Comparison of ENCODE assay signal across 9 mouse cellular contexts in the genomic region with DNA sequence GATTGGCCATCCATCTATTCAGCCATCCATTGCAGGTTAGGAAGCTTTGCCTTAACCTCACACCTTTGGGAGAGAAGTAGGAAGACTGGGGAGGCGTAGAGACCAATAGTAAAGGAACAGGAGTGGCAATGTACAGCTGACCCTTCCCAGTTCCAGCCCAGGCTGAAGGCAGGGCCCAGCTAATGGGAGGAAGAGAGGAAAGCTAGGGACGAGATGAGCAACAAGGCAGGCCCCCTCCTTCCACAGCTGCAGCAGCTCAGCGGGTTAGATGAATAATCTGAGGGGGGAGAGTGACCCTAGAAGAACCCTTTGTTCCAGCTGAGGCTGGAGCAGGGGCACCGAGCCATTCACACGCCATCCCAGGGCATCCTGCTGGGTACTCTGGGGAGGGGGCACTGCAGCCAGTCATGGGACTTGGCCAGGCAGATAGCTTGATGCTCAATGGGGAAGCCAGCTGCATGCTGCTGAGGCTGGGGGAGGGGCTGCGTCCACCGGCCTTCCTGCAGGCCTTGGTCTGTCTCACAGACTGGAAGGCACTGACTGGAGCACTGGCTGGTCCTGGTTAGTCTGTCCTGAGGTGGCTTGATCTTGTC. TPM values are rescaled to one million over a fixed set of nuclear protein-coding genes. Genes with fewer than 3 reads are reported as not detected.
DNase-seq lines count a peak whose midpoint lies in the region; ATAC-seq and TF ChIP-seq lines count a peak whose summit lies in the region.
"Had no signal": no experiment of that assay in that cellular context is flagged by ENCODE, and none has a peak within 500 bp of the region (broad histone marks: within the 10 kb centered on the region; RNA-seq: fewer than 3 reads in every experiment).

No protein-coding gene starts in this region.

- ATAC-seq in embryonic facial prominence, embryonic 13.5 days (ENCODE audit: insufficient number of reproducible peaks, insufficient read depth, low FRiP score, low TSS enrichment, low read depth): no peak
- peak; percentile 41; the same call in 1 of the 2 replicates for ATAC-seq in midbrain, embryonic 15.5 days (replicated peaks)
- no peak for ATAC-seq in liver, postnatal 0 days

- 0 out of 2 replicates have a peak overlapping the region, but pooled peaks have one; percentile 36 for H3K9ac ChIP-seq in embryonic facial prominence, embryonic 13.5 days
- H3K9ac ChIP-seq in midbrain, embryonic 15.5 days: no peak overlapping the region
- no peak overlapping the region for H3K9ac ChIP-seq in liver, postnatal 0 days (replicated peaks)
- H3K9ac ChIP-seq in heart, adult 2 months (ENCODE audit: low read depth, low read length): no peak overlapping the region

- DNase-seq in brain, embryonic 14.5 days (ENCODE audit: low read depth): peak; percentile 65
- peak; percentile 65 to 81 for DNase-seq in layer of hippocampus, adult 8-10 months (ENCODE audit: low spot score in 2 of 2)
- DNase-seq in gastrocnemius, postnatal 4 days (ENCODE audit: low spot score in 2 of 2): no peak
- no peak for DNase-seq in heart, adult 18-20 months
- DNase-seq in liver, postnatal 0 days: no peak
- DNase-seq in heart, adult 2 months: no peak
- DNase-seq: heart, postnatal 36 days had no signal

- H3K36me3 ChIP-seq in embryonic facial prominence, embryonic 13.5 days: peaks cover 41% of the 10 kb centered on the region
- no peaks in the 10 kb centered on the region for H3K36me3 ChIP-seq in midbrain, embryonic 15.5 days (replicated peaks)
- H3K36me3 ChIP-seq in liver, postnatal 0 days (replicated peaks; ENCODE audit: insufficient read depth, low read length): no peaks in the 10 kb centered on the region
- H3K36me3 ChIP-seq in heart, adult 2 months (ENCODE audit: control insufficient read depth, insufficient read depth, low read length): no peaks in the 10 kb centered on the region

- 30% methylated on average over 7 of the region's 7 CpGs for WGBS in embryonic facial prominence, embryonic 13.5 days
- 17% methylated on average over 7 of the region's 7 CpGs for WGBS in midbrain, embryonic 15.5 days
- whole genome bisulfite sequencing in liver, postnatal 0 days (ENCODE audit: insufficient replicate concordance): 43% methylated on average over 7 of the region's 7 CpGs
- 69% methylated on average over 7 of the region's 7 CpGs for WGBS in heart, adult 2 months

- no peak for TF ChIP-seq CTCF in brain, embryonic 14.5 days (IDR thresholded peaks at IDR 0.05; ENCODE audit: borderline replicate concordance, extremely low read depth, insufficient read depth, insufficient read length)
- TF ChIP-seq CTCF in liver, postnatal 0 days (IDR thresholded peaks at IDR 0.05; ENCODE audit: low read depth): no peak
- TF ChIP-seq CTCF in heart, adult 2 months (IDR thresholded peaks at IDR 0.05): no peak

- H3K27ac ChIP-seq in embryonic facial prominence, embryonic 13.5 days: no peak overlapping the region
- no peak overlapping the region for H3K27ac ChIP-seq in midbrain, embryonic 15.5 days
- H3K27ac ChIP-seq in liver, postnatal 0 days (ENCODE audit: low read depth): no peak overlapping the region
- H3K27ac ChIP-seq in heart, adult 2 months: no peak overlapping the region

- intact Hi-C loops in heart, adult 2 months (cut with DNase I): no loop called here

- no peak for TF ChIP-seq POLR2A in brain, embryonic 14.5 days (IDR thresholded peaks at IDR 0.05; ENCODE audit: borderline replicate concordance, extremely low read depth, insufficient read depth, insufficient read length, poor library complexity, severe bottlenecking)
- TF ChIP-seq POLR2A in heart, adult 2 months (IDR thresholded peaks at IDR 0.05; ENCODE audit: insufficient read depth, low read depth, low read length): no peak

- H3K4me3 ChIP-seq in embryonic facial prominence, embryonic 13.5 days: no peak overlapping the region
- H3K4me3 ChIP-seq in midbrain, embryonic 15.5 days: no peak overlapping the region
- H3K4me3 ChIP-seq in liver, postnatal 0 days (ENCODE audit: low read depth, low read length): no peak overlapping the region
- H3K4me3 ChIP-seq in heart, adult 2 months: no peak overlapping the region

- no peak for TF ChIP-seq EP300 in liver, postnatal 0 days (IDR thresholded peaks at IDR 0.05; ENCODE audit: low read depth)
- no peak for TF ChIP-seq EP300 in heart, adult 2 months (IDR thresholded peaks at IDR 0.05; ENCODE audit: insufficient read depth, low read depth, low read length)

- no peaks in the 10 kb centered on the region for H3K9me3 ChIP-seq in embryonic facial prominence, embryonic 13.5 days
- no peaks in the 10 kb centered on the region for H3K9me3 ChIP-seq in midbrain, embryonic 15.5 days
- H3K9me3 ChIP-seq in liver, postnatal 0 days (ENCODE audit: low read length): no peaks in the 10 kb centered on the region

- no peaks in the 10 kb centered on the region for H3K79me2 ChIP-seq in heart, adult 2 months (replicated peaks; ENCODE audit: control insufficient read depth, insufficient read depth, low read length)

- H3K27me3 ChIP-seq in embryonic facial prominence, embryonic 13.5 days: no peaks in the 10 kb centered on the region
- H3K27me3 ChIP-seq in midbrain, embryonic 15.5 days (replicated peaks): no peaks in the 10 kb centered on the region
- H3K27me3 ChIP-seq in liver, postnatal 0 days (ENCODE audit: insufficient read depth, low read length): no peaks in the 10 kb centered on the region
- H3K27me3 ChIP-seq in heart, adult 2 months (ENCODE audit: control insufficient read depth, insufficient read depth, low read length): no peaks in the 10 kb centered on the region

- H3K4me2 ChIP-seq in embryonic facial prominence, embryonic 13.5 days: no peak overlapping the region
- no peak overlapping the region for H3K4me2 ChIP-seq in midbrain, embryonic 15.5 days
- H3K4me2 ChIP-seq in liver, postnatal 0 days (ENCODE audit: low read depth, low read length): no peak overlapping the region

- peaks cover 24% of the 10 kb centered on the region for H3K4me1 ChIP-seq in embryonic facial prominence, embryonic 13.5 days
- peaks cover 18% of the 10 kb centered on the region for H3K4me1 ChIP-seq in midbrain, embryonic 15.5 days
- H3K4me1 ChIP-seq in liver, postnatal 0 days (ENCODE audit: insufficient read depth): no peaks in the 10 kb centered on the region
- no peaks in the 10 kb centered on the region; the same call in 1 of the 2 replicates for H3K4me1 ChIP-seq in heart, adult 2 months (ENCODE audit: control insufficient read depth, insufficient read depth, low read length)

RNA-seq across cellular contexts. Expression of a gene that starts 12.8 kb away (rescaled TPM):
- 9.0 and 12.4 TPM in 2 replicates for polyA plus RNA-seq in brain, embryonic 14.5 days (2012; rRNA removed)
- polyA plus RNA-seq in embryonic facial prominence, embryonic 13.5 days (2015; fragmentation: Nextera tagmentation; extraction: Ambion mirVana): 9.1 and 9.6 TPM in 2 replicates
- 10 to 100 TPM; 26.1 to 30.6 (median 29.4) TPM for total RNA-seq in layer of hippocampus, adult 8-10 months (2022)
- 4.2 and 4.9 TPM in 2 replicates for polyA plus RNA-seq in midbrain, embryonic 15.5 days (2015; fragmentation: Nextera tagmentation; extraction: Ambion mirVana)
- 10 to 100 TPM; 33.8 to 34.7 TPM for total RNA-seq in gastrocnemius, postnatal 4 days (2021)
- total RNA-seq in heart, adult 18-20 months (2021): 10 to 100 TPM in 1 of 2 experiments, 1 to 10 TPM in 1; 9.4 to 10.4 TPM
- 1.4 and 1.5 TPM in 2 replicates for polyA plus RNA-seq in liver, postnatal 0 days (2015; fragmentation: Nextera tagmentation; extraction: Ambion mirVana)
- total RNA-seq in heart, adult 2 months (2021): 10 to 100 TPM; 10.6 to 12.3 TPM
- polyA plus RNA-seq in heart, adult 2 months (2012; rRNA removed): 3.8 and 6.7 TPM in 2 replicates

RNA-seq across cellular contexts. Expression of a gene that starts 25.6 kb away (rescaled TPM):
- 82.7 and 86.3 TPM in 2 replicates for polyA plus RNA-seq in brain, embryonic 14.5 days (2012; rRNA removed)
- 66.9 and 71.1 TPM in 2 replicates for polyA plus RNA-seq in embryonic facial prominence, embryonic 13.5 days (2015; fragmentation: Nextera tagmentation; extraction: Ambion mirVana)
- total RNA-seq in layer of hippocampus, adult 8-10 months (2022): 100 to 1,000 TPM; 108 to 144 (median 121) TPM
- polyA plus RNA-seq in midbrain, embryonic 15.5 days (2015; fragmentation: Nextera tagmentation; extraction: Ambion mirVana): 179 TPM in 2 replicates
- total RNA-seq in gastrocnemius, postnatal 4 days (2021): 10 to 100 TPM; 13.8 to 18.2 TPM
- 10 to 100 TPM in 1 of 2 experiments, 1 to 10 TPM in 1; 7.7 to 14.7 TPM for total RNA-seq in heart, adult 18-20 months (2021)
- polyA plus RNA-seq in liver, postnatal 0 days (2015; fragmentation: Nextera tagmentation; extraction: Ambion mirVana): 4.1 and 5.5 TPM in 2 replicates
- total RNA-seq in heart, adult 2 months (2021): 10 to 100 TPM in 1 of 2 experiments, 1 to 10 TPM in 1; 8.4 to 13.2 TPM
- 14.7 and 18.4 TPM in 2 replicates for polyA plus RNA-seq in heart, adult 2 months (2012; rRNA removed)

RNA-seq across cellular contexts. Expression of a gene that starts 56.4 kb away (rescaled TPM):
- polyA plus RNA-seq in brain, embryonic 14.5 days (2012; rRNA removed): 82.5 and 106 TPM in 2 replicates
- polyA plus RNA-seq in embryonic facial prominence, embryonic 13.5 days (2015; fragmentation: Nextera tagmentation; extraction: Ambion mirVana): 103 and 110 TPM in 2 replicates
- 100 to 1,000 TPM; 121 to 126 (median 123) TPM for total RNA-seq in layer of hippocampus, adult 8-10 months (2022)
- polyA plus RNA-seq in midbrain, embryonic 15.5 days (2015; fragmentation: Nextera tagmentation; extraction: Ambion mirVana): 109 and 115 TPM in 2 replicates
- total RNA-seq in gastrocnemius, postnatal 4 days (2021): 10 to 100 TPM; 61.6 to 63.3 TPM
- 10 to 100 TPM; 49.1 to 50.4 TPM for total RNA-seq in heart, adult 18-20 months (2021)
- polyA plus RNA-seq in liver, postnatal 0 days (2015; fragmentation: Nextera tagmentation; extraction: Ambion mirVana): 18.0 and 22.1 TPM in 2 replicates
- total RNA-seq in heart, adult 2 months (2021): 10 to 100 TPM; 47.1 to 52.2 TPM
- 7.4 and 16.9 TPM in 2 replicates for polyA plus RNA-seq in heart, adult 2 months (2012; rRNA removed)

Comparison
In these comparisons a context has a peak if more than half of its experiments do, and no peak if none do; other contexts are left out.
1. DNase-seq: peak in brain, embryonic 14.5 days (single experiment) and layer of hippocampus, adult 8-10 months (2 of 2); none in gastrocnemius, postnatal 4 days (0 of 2), heart, adult 18-20 months (0 of 2), liver, postnatal 0 days (single experiment) and heart, adult 2 months (0 of 2).